Mouse (Mus musculus): ENCODE measurements around the gene Kcnv2. TPM values are rescaled to one million over a fixed set of nuclear protein-coding genes. Genes with fewer than 3 reads are reported as not detected.

Kcnv2 gene
- polyA plus RNA-seq, 1 experiment from 2014 or later: 0.14 TPM

DNA sequence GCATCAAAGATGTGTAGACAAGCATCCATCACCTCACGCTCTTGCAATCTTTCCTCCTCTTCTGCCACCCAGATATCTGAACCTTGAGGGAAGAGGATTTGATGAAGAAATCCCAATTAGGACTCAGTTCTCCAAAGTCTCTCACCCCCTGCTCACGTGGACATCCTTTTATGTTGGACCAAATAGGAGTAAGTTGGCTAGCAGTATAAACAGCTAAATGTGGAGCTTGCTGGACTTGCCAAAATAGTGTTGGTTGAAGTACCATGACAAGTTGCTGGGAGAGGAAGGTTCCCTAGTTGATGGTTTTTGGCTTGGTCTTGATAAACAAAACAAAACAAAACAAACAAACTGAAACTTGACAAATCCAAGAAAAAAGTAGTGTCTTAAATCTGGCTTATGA is 47.8 kb downstream of the Kcnv2 start:
- H3K4me1 ChIP-seq: 0 out of 2 replicates have a peak, but pooled peaks cover 3% of the 10 kb centered on the region
- no peak overlapping the region for H3K4me3 ChIP-seq
- H3K27me3 ChIP-seq (replicated peaks; ENCODE audit: low read depth, poor library complexity, severe bottlenecking): no peaks in the 10 kb centered on the region
- no peaks in the 10 kb centered on the region for H3K36me3 ChIP-seq (replicated peaks)
- H3K9me3 ChIP-seq: no peaks in the 10 kb centered on the region
- WGBS: 82% methylated on average over 2 of the region's 2 CpGs
- DNase-seq (ENCODE audit: low spot score): no peak
- H3K27ac ChIP-seq (replicated peaks): no peak overlapping the region

DNA sequence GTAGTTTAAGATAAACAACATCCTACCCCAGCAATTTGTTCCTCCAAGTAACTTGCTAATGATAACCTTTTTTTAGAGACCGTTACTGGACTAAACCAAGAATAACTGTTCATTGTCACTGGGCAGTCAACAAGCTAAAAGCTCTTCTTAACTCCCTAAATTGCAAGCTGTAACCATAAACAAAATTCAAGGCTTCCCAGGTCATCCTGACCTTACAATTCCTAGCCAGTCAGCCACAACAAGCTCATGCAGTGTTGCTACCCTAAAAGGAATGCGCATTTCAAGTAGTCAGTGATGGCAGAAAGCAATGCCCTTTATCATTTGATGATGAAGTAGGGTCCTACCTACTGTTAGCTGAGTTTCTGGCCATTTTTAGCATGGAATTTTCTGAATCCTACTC is 48.4 kb downstream of the Kcnv2 start:
- Histone ChIP-seq H3K36me3 (replicated peaks) (no peaks in the 10 kb centered on the region), H3K4me1 (0 out of 2 replicates have a peak, but pooled peaks cover 3% of the 10 kb centered on the region), H3K27ac (replicated peaks) (no peak overlapping the region), H3K4me3 (no peak overlapping the region), H3K27me3 (replicated peaks; ENCODE audit: low read depth, poor library complexity, severe bottlenecking) (no peaks in the 10 kb centered on the region), H3K9me3 (no peaks in the 10 kb centered on the region)
- WGBS: 87% methylated on average over 2 of the region's 2 CpGs
- no peak for DNase-seq (ENCODE audit: low spot score)

- Histone ChIP-seq H3K36me3 (replicated peaks) (peaks cover 14% of the 10 kb centered on the region), H3K9me3 (no peaks in the 10 kb centered on the region), H3K4me1 (0 out of 2 replicates have a peak, but pooled peaks cover 4% of the 10 kb centered on the region), H3K27ac (replicated peaks) (no peak overlapping the region), H3K4me3 (no peak overlapping the region), H3K27me3 (replicated peaks; ENCODE audit: low read depth, poor library complexity, severe bottlenecking) (no peaks in the 10 kb centered on the region)
- WGBS: 78% methylated on average over 2 of the region's 2 CpGs
- DNase-seq (ENCODE audit: low spot score): no peak
Measured at GRCm38 (mm10) chr19:27379712-27380401, 57.5 kb downstream of the Kcnv2 start.

- no peaks in the 10 kb centered on the region for H3K27me3 ChIP-seq (replicated peaks; ENCODE audit: low read depth, poor library complexity, severe bottlenecking)
- H3K4me1 ChIP-seq: 0 out of 2 replicates have a peak, but pooled peaks cover 5% of the 10 kb centered on the region
- DNase-seq (ENCODE audit: low spot score): no peak
- H3K9me3 ChIP-seq: no peaks in the 10 kb centered on the region
- WGBS: 95% methylated on average over 1 of the region's 1 CpGs
- H3K36me3 ChIP-seq (replicated peaks): peaks cover 37% of the 10 kb centered on the region
- no peak overlapping the region for H3K4me3 ChIP-seq
- H3K27ac ChIP-seq (replicated peaks): no peak overlapping the region
Measured at GRCm38 (mm10) chr19:27382131-27382530, 59.7 kb downstream of the Kcnv2 start.

DNA sequence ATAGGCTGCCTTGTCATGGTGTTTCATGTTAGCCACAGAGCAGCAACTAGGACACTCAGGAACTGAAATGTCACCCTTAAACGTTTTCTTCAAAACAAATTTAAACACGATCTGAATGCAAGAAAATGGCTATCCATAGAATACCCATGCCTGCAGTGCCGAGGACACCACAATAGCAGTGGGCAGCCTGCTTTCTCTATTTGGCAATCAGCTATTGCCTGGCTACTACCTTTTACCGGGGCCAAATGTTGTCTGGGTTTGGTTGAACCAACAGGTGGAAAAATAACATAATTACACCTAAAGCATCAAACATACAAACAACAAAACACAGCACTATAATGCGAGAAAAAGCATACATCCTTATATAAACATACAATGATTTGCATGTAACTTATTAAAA is 60.9 kb downstream of the Kcnv2 start:
- no peak overlapping the region for H3K4me3 ChIP-seq
- peaks cover 48% of the 10 kb centered on the region for H3K36me3 ChIP-seq (replicated peaks)
- 89% methylated on average over 5 of the region's 5 CpGs for WGBS
- no peaks in the 10 kb centered on the region for H3K9me3 ChIP-seq
- H3K27me3 ChIP-seq (replicated peaks; ENCODE audit: low read depth, poor library complexity, severe bottlenecking): no peaks in the 10 kb centered on the region
- no peak for DNase-seq (ENCODE audit: low spot score)
- H3K27ac ChIP-seq (replicated peaks): no peak overlapping the region
- H3K4me1 ChIP-seq: 0 out of 2 replicates have a peak, but pooled peaks cover 8% of the 10 kb centered on the region

GRCm38 (mm10) chr19:27385304-27385703 is 62.9 kb downstream of the Kcnv2 start:
- Histone ChIP-seq H3K4me3 (no peak overlapping the region), H3K4me1 (0 out of 2 replicates have a peak, but pooled peaks cover 6% of the 10 kb centered on the region), H3K36me3 (replicated peaks) (peaks cover 68% of the 10 kb centered on the region), H3K27ac (replicated peaks) (no peak overlapping the region), H3K27me3 (replicated peaks; ENCODE audit: low read depth, poor library complexity, severe bottlenecking) (no peaks in the 10 kb centered on the region), H3K9me3 (no peaks in the 10 kb centered on the region)
- DNase-seq (ENCODE audit: low spot score): no peak

Other genes with a start within 250 kb of the Kcnv2 start
- gene Vldlr, start 106.1 kb upstream of the Kcnv2 start, polyA plus RNA-seq (2016; fragmentation: Nextera tagmentation; extraction: Ambion mirVana): 3.7 and 4.8 TPM in 2 replicates
- 94.1 and 94.9 TPM in 2 replicates for gene Pum3, start 107.2 kb downstream of the Kcnv2 start, polyA plus RNA-seq (2016; fragmentation: Nextera tagmentation; extraction: Ambion mirVana)